Mouse (Mus musculus): ENCODE results near the gene Jmjd7.

GRCm38 (mm10) chr2:120012924-120013323, 14.4 kb upstream of the Jmjd7 start:
- TF ChIP-seq MAFK (IDR thresholded peaks at IDR 0.05; ENCODE audit: insufficient read depth, low read depth, low read length), result no peak
- no peak for TF ChIP-seq ZC3H11A (IDR thresholded peaks at IDR 0.05; ENCODE audit: borderline replicate concordance, low read depth, low read length)
- TF ChIP-seq CHD2 (IDR thresholded peaks at IDR 0.05; ENCODE audit: low read depth, low read length), result no peak
- TF ChIP-seq ZNF384 (IDR thresholded peaks at IDR 0.05; ENCODE audit: low read depth, low read length), result no peak
- TF ChIP-seq HCFC1 (IDR thresholded peaks at IDR 0.05; ENCODE audit: borderline replicate concordance, insufficient read depth, low read length), result no peak

All from ES-E14 (cell line).